Comparison of ENCODE assay signal across 8 mouse cellular contexts in genomic region chr2:152093356-152093792, GRCm38 (mm10). TPM values are rescaled to one million over a fixed set of nuclear protein-coding genes. Genes with fewer than 3 reads are reported as not detected.
DNase-seq lines count a peak whose midpoint lies in the region; ATAC-seq and TF ChIP-seq lines count a peak whose summit lies in the region.
"Had no signal": no experiment of that assay in that cellular context is flagged by ENCODE, and none has a peak within 500 bp of the region (broad histone marks: within the 10 kb centered on the region; RNA-seq: fewer than 3 reads in every experiment).

No protein-coding gene starts in this region.

- no peaks in the 10 kb centered on the region for H3K4me1 ChIP-seq in cortical plate, adult 2 months (ENCODE audit: control insufficient read depth, insufficient read depth, low read length)
- H3K4me1 ChIP-seq in heart, postnatal 0 days (ENCODE audit: control insufficient read depth, insufficient read depth): 0 out of 2 replicates have a peak, but pooled peaks cover 3% of the 10 kb centered on the region
- H3K4me1 ChIP-seq in liver, embryonic 15.5 days (replicated peaks): peaks cover 7% of the 10 kb centered on the region
- H3K4me1 ChIP-seq in stomach, embryonic 16.5 days (ENCODE audit: control insufficient read depth, insufficient read depth, low read length): peaks cover 7% of the 10 kb centered on the region; the same call in 1 of the 2 replicates

- no peak for TF ChIP-seq CTCF in cortical plate, adult 2 months (IDR thresholded peaks at IDR 0.05; ENCODE audit: extremely low read depth, insufficient read depth, low read length)
- no peak for TF ChIP-seq CTCF in heart, postnatal 0 days (IDR thresholded peaks at IDR 0.05; ENCODE audit: low read depth)

- WGBS in heart, postnatal 0 days: 2% methylated on average over 35 of the region's 60 CpGs
- WGBS in liver, embryonic 15.5 days (ENCODE audit: insufficient replicate concordance): 5% methylated on average over 52 of the region's 60 CpGs
- WGBS in stomach, embryonic 16.5 days: 1% methylated on average over 57 of the region's 60 CpGs

- no peaks in the 10 kb centered on the region for H3K9me3 ChIP-seq in heart, postnatal 0 days (replicated peaks; ENCODE audit: control insufficient read depth, low read length)
- no peaks in the 10 kb centered on the region for H3K9me3 ChIP-seq in liver, embryonic 15.5 days (replicated peaks)
- H3K9me3 ChIP-seq in stomach, embryonic 16.5 days (replicated peaks; ENCODE audit: control insufficient read depth, low read length): no peaks in the 10 kb centered on the region

- H3K27ac ChIP-seq in cortical plate, adult 2 months (ENCODE audit: insufficient read depth, low read length): no peak overlapping the region
- H3K27ac ChIP-seq in heart, postnatal 0 days (ENCODE audit: low read depth): no peak overlapping the region
- no peak overlapping the region for H3K27ac ChIP-seq in liver, embryonic 15.5 days (replicated peaks)
- H3K27ac ChIP-seq in stomach, embryonic 16.5 days (ENCODE audit: low read length): no peak overlapping the region

- ATAC-seq in heart, postnatal 0 days (ENCODE audit: insufficient read depth, low read depth): peak; percentile 31; the same call in 1 of the 2 replicates
- no peak for ATAC-seq in liver, embryonic 15.5 days (ENCODE audit: insufficient read depth)
- ATAC-seq in stomach, embryonic 16.5 days (ENCODE audit: insufficient read depth, low FRiP score): no peak

- TF ChIP-seq EP300 in heart, postnatal 0 days (IDR thresholded peaks at IDR 0.05; ENCODE audit: low read depth): no peak

- peak; percentile 60 to 72 for DNase-seq in left cerebral cortex, postnatal 36 days (ENCODE audit: low spot score in 2 of 2)
- DNase-seq in left cerebral cortex, adult 11 months (ENCODE audit: low spot score): no peak
- no peak for DNase-seq in heart, postnatal 0 days (ENCODE audit: low spot score)
- no peak for DNase-seq in adipocyte (ENCODE audit: low spot score)

- peak; percentile 38; the same call in 1 of the 2 replicates for TF ChIP-seq POLR2A in cortical plate, adult 2 months (IDR thresholded peaks at IDR 0.05; ENCODE audit: extremely low read depth, insufficient read depth, low read length)

- peak overlapping the region; percentile 50 for H3K4me2 ChIP-seq in heart, postnatal 0 days (ENCODE audit: low read depth, low read length)
- H3K4me2 ChIP-seq in liver, embryonic 15.5 days: peak overlapping the region; percentile 51
- H3K4me2 ChIP-seq in stomach, embryonic 16.5 days (ENCODE audit: low read depth, low read length): peak overlapping the region; percentile 62

- H3K36me3 ChIP-seq in heart, postnatal 0 days (replicated peaks; ENCODE audit: control insufficient read depth, insufficient read depth, low read length): no peaks in the 10 kb centered on the region
- H3K36me3 ChIP-seq in liver, embryonic 15.5 days (replicated peaks): no peaks in the 10 kb centered on the region
- no peaks in the 10 kb centered on the region for H3K36me3 ChIP-seq in stomach, embryonic 16.5 days (ENCODE audit: control insufficient read depth, insufficient read depth, low read length)

- intact Hi-C loops in left cerebral cortex, postnatal 36 days (cut with DNase I): no loop called here

- H3K27me3 ChIP-seq in heart, postnatal 0 days (ENCODE audit: control insufficient read depth, insufficient read depth, low read length): peaks cover 67% of the 10 kb centered on the region
- H3K27me3 ChIP-seq in liver, embryonic 15.5 days: peaks cover 99% of the 10 kb centered on the region
- H3K27me3 ChIP-seq in stomach, embryonic 16.5 days (ENCODE audit: control insufficient read depth, insufficient read depth, low read length): peaks cover 58% of the 10 kb centered on the region

- H3K9ac ChIP-seq in heart, postnatal 0 days (replicated peaks; ENCODE audit: low read depth, low read length): no peak overlapping the region
- no peak overlapping the region for H3K9ac ChIP-seq in liver, embryonic 15.5 days
- H3K9ac ChIP-seq in stomach, embryonic 16.5 days (ENCODE audit: low read length): no peak overlapping the region; the same call in 1 of the 2 replicates

- H3K4me3 ChIP-seq in cortical plate, adult 2 months (ENCODE audit: insufficient read depth, low read length): peak overlapping the region; percentile 21; the same call in 1 of the 2 replicates
- peak overlapping the region; percentile 39 for H3K4me3 ChIP-seq in heart, postnatal 0 days (ENCODE audit: low read depth, low read length)
- peak overlapping the region; percentile 35 for H3K4me3 ChIP-seq in liver, embryonic 15.5 days (replicated peaks)
- H3K4me3 ChIP-seq in stomach, embryonic 16.5 days (replicated peaks; ENCODE audit: low read length): peak overlapping the region; percentile 48

RNA-seq across cellular contexts. Expression of gene Srxn1, which starts 11.9 kb away (rescaled TPM):
- total RNA-seq in left cerebral cortex, postnatal 36 days (2021): 10 to 100 TPM; 91.1 to 94.2 TPM
- polyA plus RNA-seq in cortical plate, adult 2 months (2012; rRNA removed): 94.9 and 97.3 TPM in 2 replicates
- total RNA-seq in heart, postnatal 0 days (2014; rRNA removed; ENCODE audit: low replicate concordance): 10.9 and 13.7 TPM in 2 replicates
- 9.5 and 10.2 TPM in 2 replicates for polyA plus RNA-seq in heart, postnatal 0 days (2015; fragmentation: Nextera tagmentation; extraction: Ambion mirVana)
- 11.1 and 11.6 TPM in 2 replicates for polyA plus RNA-seq in liver, embryonic 15.5 days (2015; fragmentation: Nextera tagmentation; extraction: Ambion mirVana)
- 13.8 and 14.4 TPM in 2 replicates for polyA plus RNA-seq in stomach, embryonic 16.5 days (2015; fragmentation: Nextera tagmentation; extraction: Ambion mirVana)

RNA-seq across cellular contexts. Expression of gene Scrt2, which starts 12.0 kb away (rescaled TPM):
- total RNA-seq in left cerebral cortex, postnatal 36 days (2021): 10 to 100 TPM; 14.5 to 18.5 TPM
- 9.9 and 12.1 TPM in 2 replicates for polyA plus RNA-seq in cortical plate, adult 2 months (2012; rRNA removed)
- total RNA-seq in heart, postnatal 0 days (2014; rRNA removed; ENCODE audit: low replicate concordance): not detected in 2 replicates
- polyA plus RNA-seq in heart, postnatal 0 days (2015; fragmentation: Nextera tagmentation; extraction: Ambion mirVana): not detected in 2 replicates
- polyA plus RNA-seq in liver, embryonic 15.5 days (2015; fragmentation: Nextera tagmentation; extraction: Ambion mirVana): not detected in 2 replicates
- polyA plus RNA-seq in stomach, embryonic 16.5 days (2015; fragmentation: Nextera tagmentation; extraction: Ambion mirVana): 0.06 TPM in 1 of 2 replicates, not detected in the other
- polyA plus RNA-seq: spleen, adult 2 months had no signal

RNA-seq across cellular contexts. Expression of gene Tcf15, which starts 50.0 kb away (rescaled TPM):
- total RNA-seq in left cerebral cortex, postnatal 36 days (2021): 1 to 10 TPM in 1 of 2 experiments, under 1 TPM in 1; 0.89 to 1.4 TPM
- polyA plus RNA-seq in cortical plate, adult 2 months (2012; rRNA removed): 1.0 and 1.9 TPM in 2 replicates
- total RNA-seq in heart, postnatal 0 days (2014; rRNA removed; ENCODE audit: low replicate concordance): 32.5 and 36.8 TPM in 2 replicates
- polyA plus RNA-seq in heart, postnatal 0 days (2015; fragmentation: Nextera tagmentation; extraction: Ambion mirVana): 23.0 and 23.2 TPM in 2 replicates
- 0.50 and 0.51 TPM in 2 replicates for polyA plus RNA-seq in liver, embryonic 15.5 days (2015; fragmentation: Nextera tagmentation; extraction: Ambion mirVana)
- 3.0 and 5.7 TPM in 2 replicates for polyA plus RNA-seq in stomach, embryonic 16.5 days (2015; fragmentation: Nextera tagmentation; extraction: Ambion mirVana)

Comparison
In these comparisons a context has a peak if more than half of its experiments do, and no peak if none do; other contexts are left out.
1. DNase-seq: peak in left cerebral cortex, postnatal 36 days (2 of 2); none in left cerebral cortex, adult 11 months (single experiment), heart, postnatal 0 days (single experiment) and adipocyte (single experiment).
2. RNA of gene Scrt2, which starts 12.0 kb away (polyA plus RNA-seq): 9.9 to 12.1 TPM in cortical plate, adult 2 months; 0.06 TPM in stomach, embryonic 16.5 days, not detected in liver, embryonic 15.5 days and not detected in heart, postnatal 0 days; every median in the first group is over 10 times any median in the second.
3. Peak in every context shown above with its lines, with median percentiles within 50 percentile points of each other: H3K4me3 ChIP-seq and H3K4me2 ChIP-seq.